Mouse (Mus musculus): ENCODE measurements around the gene Lrrn1. TPM values are rescaled to one million over a fixed set of nuclear protein-coding genes. Genes with fewer than 3 reads are reported as not detected.

The Lrrn1 gene
- total and polyA plus RNA-seq, 3 experiments = not detected

DNA sequence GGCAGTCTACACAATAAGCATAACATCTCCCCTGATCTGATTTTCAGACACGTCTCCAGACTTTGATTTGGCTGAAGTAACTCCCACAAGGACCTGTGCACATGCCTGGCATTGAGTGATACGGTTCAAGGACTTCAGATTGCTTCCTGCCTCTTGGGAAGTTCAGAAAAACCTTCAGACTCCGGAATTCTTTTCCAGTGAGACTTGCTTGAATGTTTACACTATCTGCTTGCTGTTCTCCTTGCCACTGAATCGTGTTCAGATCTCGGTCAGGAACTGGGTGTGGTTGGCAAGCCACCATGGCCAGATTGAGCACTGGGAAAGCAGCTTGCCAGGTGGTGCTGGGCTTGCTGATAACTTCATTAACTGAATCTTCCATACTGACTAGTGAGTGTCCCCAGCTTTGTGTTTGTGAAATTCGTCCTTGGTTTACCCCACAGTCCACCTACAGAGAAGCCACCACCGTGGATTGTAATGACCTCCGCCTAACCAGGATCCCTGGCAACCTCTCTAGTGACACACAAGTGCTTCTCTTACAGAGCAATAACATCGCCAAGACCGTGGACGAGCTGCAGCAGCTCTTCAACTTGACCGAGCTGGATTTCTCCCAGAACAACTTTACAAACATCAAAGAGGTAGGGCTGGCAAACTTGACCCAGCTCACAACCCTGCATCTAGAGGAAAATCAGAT is 37.5 kb downstream of the Lrrn1 start:
- TF ChIP-seq RAD21 (IDR thresholded peaks at IDR 0.05; ENCODE audit: low read depth, low read length) = no peak
- TF ChIP-seq KAT2A (IDR thresholded peaks at IDR 0.05; ENCODE audit: insufficient replicate concordance, low read length) = no peak
- TF ChIP-seq MXI1 (IDR thresholded peaks at IDR 0.05; ENCODE audit: low read depth, low read length) = no peak
- no peak for TF ChIP-seq GABPA (IDR thresholded peaks at IDR 0.05; ENCODE audit: insufficient replicate concordance, low read depth, low read length)
- in situ Hi-C loops (cut with MboI; ENCODE audit: low pct_ligation_motif_present, low pct_unique_long_range_greater_than_20kb, low sequenced_read_pairs) = no loop called here

GRCm38 (mm10) chr6:107574561-107574960 is 45.0 kb downstream of the Lrrn1 start:
- no peaks in the 10 kb centered on the region for H3K9me3 ChIP-seq (replicated peaks; ENCODE audit: low read length)
- in situ Hi-C loops (cut with MboI; ENCODE audit: low pct_ligation_motif_present, low pct_unique_long_range_greater_than_20kb, low sequenced_read_pairs) = no loop called here

More for the DNA sequence above, 37.5 kb downstream of the Lrrn1 start:
- H3K4me1 ChIP-seq (ENCODE audit: control insufficient read depth in 1 of 2, insufficient read depth in 2 of 2) = no peaks in the 10 kb centered on the region
- no peak for DNase-seq (ENCODE audit: extremely low read depth)
- dilution Hi-C loops (cut with MboI; ENCODE audit: extremely low pct_ligation_motif_present, extremely low pct_unique_long_range_greater_than_20kb, low sequenced_read_pairs) = no loop called here
- no peak overlapping the region for H3K4me3 ChIP-seq (replicated peaks in 1 of 3; ENCODE audit: low read depth in 2 of 3, low read length in 2 of 3, poor library complexity in 1 of 3)
- H3K27ac ChIP-seq (ENCODE audit: insufficient read depth, low read depth) = no peak overlapping the region
- no peaks in the 10 kb centered on the region for H3K79me2 ChIP-seq (replicated peaks; ENCODE audit: control insufficient read depth, extremely low read depth, insufficient read depth, poor library complexity, severe bottlenecking)
- H3K4me2 ChIP-seq (ENCODE audit: insufficient read depth, low read depth, poor library complexity, severe bottlenecking) = no peak overlapping the region
- no peaks in the 10 kb centered on the region for H3K9me3 ChIP-seq (replicated peaks; ENCODE audit: low read length)
- H3K36me3 ChIP-seq (replicated peaks in 1 of 2; ENCODE audit: control insufficient read depth in 1 of 2, insufficient read depth in 1 of 2, low read length in 1 of 2) = no peaks in the 10 kb centered on the region
- peaks cover 5% of the 10 kb centered on the region for H3K27me3 ChIP-seq (replicated peaks)
- H3K9ac ChIP-seq (ENCODE audit: insufficient read depth, low read depth) = no peak overlapping the region

DNA sequence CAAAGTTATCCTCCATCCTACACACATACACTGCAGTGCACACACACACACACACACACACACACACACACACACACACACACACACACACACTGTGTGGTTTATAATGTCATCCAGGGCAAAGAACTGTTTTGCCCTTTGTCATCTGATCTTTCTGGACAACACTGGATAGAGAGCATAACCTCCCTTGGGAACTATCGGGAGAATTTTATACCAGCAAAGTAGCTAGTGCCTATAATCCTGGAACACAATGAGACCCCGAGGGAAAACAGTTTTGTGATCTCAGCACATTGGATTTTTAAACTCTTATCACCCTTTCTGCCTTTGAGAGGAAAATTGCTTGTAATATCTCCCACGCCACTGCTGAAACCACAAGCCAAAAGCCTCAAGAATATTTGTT is 45.8 kb downstream of the Lrrn1 start:
- DNase-seq (ENCODE audit: extremely low read depth) = no peak
- no peaks in the 10 kb centered on the region for H3K79me2 ChIP-seq (replicated peaks; ENCODE audit: control insufficient read depth, extremely low read depth, insufficient read depth, poor library complexity, severe bottlenecking)
- H3K27me3 ChIP-seq (replicated peaks) = peaks cover 9% of the 10 kb centered on the region
- TF ChIP-seq KAT2A (IDR thresholded peaks at IDR 0.05; ENCODE audit: insufficient replicate concordance, low read length) = no peak
- no peak for TF ChIP-seq CTCF (conservative IDR thresholded peaks at IDR 0.05 in 1 of 2, IDR thresholded peaks at IDR 0.05 in 1 of 2; ENCODE audit: low read depth in 2 of 2, low read length in 2 of 2)
- no peak for TF ChIP-seq MAZ (IDR thresholded peaks at IDR 0.05; ENCODE audit: low read depth, low read length)
- no peak for TF ChIP-seq JUND (conservative IDR thresholded peaks at IDR 0.05; ENCODE audit: low read depth, low read length)
- no peak for TF ChIP-seq CHD2 (IDR thresholded peaks at IDR 0.05; ENCODE audit: low read length)
- no peak for TF ChIP-seq RAD21 (IDR thresholded peaks at IDR 0.05; ENCODE audit: low read depth, low read length)
- no peak for TF ChIP-seq TBP (conservative IDR thresholded peaks at IDR 0.05; ENCODE audit: low read depth, low read length)
- no peak for TF ChIP-seq HCFC1 (IDR thresholded peaks at IDR 0.05; ENCODE audit: low read depth, low read length)
- no peak for TF ChIP-seq MAFK (IDR thresholded peaks at IDR 0.05; ENCODE audit: insufficient replicate concordance, low read length)
- TF ChIP-seq MYC (IDR thresholded peaks at IDR 0.05; ENCODE audit: low read depth, low read length) = no peak
- no peak overlapping the region for H3K9ac ChIP-seq (ENCODE audit: insufficient read depth, low read depth)
- dilution Hi-C loops (cut with MboI; ENCODE audit: extremely low pct_ligation_motif_present, extremely low pct_unique_long_range_greater_than_20kb, low sequenced_read_pairs) (no loop called here), in situ Hi-C loops (cut with MboI; ENCODE audit: low pct_ligation_motif_present, low pct_unique_long_range_greater_than_20kb, low sequenced_read_pairs) (no loop called here)
- H3K4me2 ChIP-seq (ENCODE audit: insufficient read depth, low read depth, poor library complexity, severe bottlenecking) = no peak overlapping the region
- no peak overlapping the region for H3K4me3 ChIP-seq (replicated peaks in 1 of 3; ENCODE audit: low read depth in 2 of 3, low read length in 2 of 3, poor library complexity in 1 of 3)
- H3K4me1 ChIP-seq (ENCODE audit: control insufficient read depth in 1 of 2, insufficient read depth in 2 of 2) = no peaks in the 10 kb centered on the region
- no peak overlapping the region for H3K27ac ChIP-seq (ENCODE audit: insufficient read depth, low read depth)
- H3K36me3 ChIP-seq (replicated peaks in 1 of 2; ENCODE audit: control insufficient read depth in 1 of 2, insufficient read depth in 1 of 2, low read length in 1 of 2) = no peaks in the 10 kb centered on the region
- H3K9me3 ChIP-seq (replicated peaks; ENCODE audit: low read length) = no peaks in the 10 kb centered on the region

More at GRCm38 (mm10) chr6:107574561-107574960, 45.0 kb downstream of the Lrrn1 start:
- Histone ChIP-seq H3K79me2 (replicated peaks; ENCODE audit: control insufficient read depth, extremely low read depth, insufficient read depth, poor library complexity, severe bottlenecking) (no peaks in the 10 kb centered on the region), H3K4me3 (replicated peaks in 1 of 3; ENCODE audit: low read depth in 2 of 3, low read length in 2 of 3, poor library complexity in 1 of 3) (no peak overlapping the region), H3K36me3 (replicated peaks in 1 of 2; ENCODE audit: control insufficient read depth in 1 of 2, insufficient read depth in 1 of 2, low read length in 1 of 2) (no peaks in the 10 kb centered on the region), H3K27me3 (replicated peaks) (peaks cover 9% of the 10 kb centered on the region), H3K4me2 (ENCODE audit: insufficient read depth, low read depth, poor library complexity, severe bottlenecking) (no peak overlapping the region), H3K4me1 (ENCODE audit: control insufficient read depth in 1 of 2, insufficient read depth in 2 of 2) (no peaks in the 10 kb centered on the region), H3K27ac (ENCODE audit: insufficient read depth, low read depth) (no peak overlapping the region), H3K9ac (ENCODE audit: insufficient read depth, low read depth) (no peak overlapping the region)
- dilution Hi-C loops (cut with MboI; ENCODE audit: extremely low pct_ligation_motif_present, extremely low pct_unique_long_range_greater_than_20kb, low sequenced_read_pairs) = no loop called here
- DNase-seq (ENCODE audit: extremely low read depth) = no peak
- TF ChIP-seq MEF2A (IDR thresholded peaks at IDR 0.05; ENCODE audit: borderline replicate concordance, low read depth, low read length) (no peak), TBP (conservative IDR thresholded peaks at IDR 0.05; ENCODE audit: low read depth, low read length) (no peak), MAZ (IDR thresholded peaks at IDR 0.05; ENCODE audit: low read depth, low read length) (no peak), ZKSCAN1 (IDR thresholded peaks at IDR 0.05; ENCODE audit: borderline replicate concordance, low read depth, low read length) (no peak), KAT2A (IDR thresholded peaks at IDR 0.05; ENCODE audit: insufficient replicate concordance, low read length) (no peak), RCOR1 (conservative IDR thresholded peaks at IDR 0.05; ENCODE audit: low read depth, low read length) (no peak), MAFK (IDR thresholded peaks at IDR 0.05; ENCODE audit: insufficient replicate concordance, low read length) (no peak), IRF4 (IDR thresholded peaks at IDR 0.05; ENCODE audit: low read depth, low read length) (no peak), MXI1 (IDR thresholded peaks at IDR 0.05; ENCODE audit: low read depth, low read length) (no peak), TCF12 (IDR thresholded peaks at IDR 0.05; ENCODE audit: low read depth, low read length) (no peak)

Data from CH12.LX (cell line).